Mouse (Mus musculus) naive thymus-derived CD4-positive, alpha-beta T cell, adult 2 months (primary cell): ENCODE data around the gene Lekr1.

Experiments
- DNase-seq: peaks from one replicate; pipeline ENCODE4 v3.0.0-alpha.2; 2011; ENCODE audit warnings: low read depth

Gene Lekr1

DNA sequence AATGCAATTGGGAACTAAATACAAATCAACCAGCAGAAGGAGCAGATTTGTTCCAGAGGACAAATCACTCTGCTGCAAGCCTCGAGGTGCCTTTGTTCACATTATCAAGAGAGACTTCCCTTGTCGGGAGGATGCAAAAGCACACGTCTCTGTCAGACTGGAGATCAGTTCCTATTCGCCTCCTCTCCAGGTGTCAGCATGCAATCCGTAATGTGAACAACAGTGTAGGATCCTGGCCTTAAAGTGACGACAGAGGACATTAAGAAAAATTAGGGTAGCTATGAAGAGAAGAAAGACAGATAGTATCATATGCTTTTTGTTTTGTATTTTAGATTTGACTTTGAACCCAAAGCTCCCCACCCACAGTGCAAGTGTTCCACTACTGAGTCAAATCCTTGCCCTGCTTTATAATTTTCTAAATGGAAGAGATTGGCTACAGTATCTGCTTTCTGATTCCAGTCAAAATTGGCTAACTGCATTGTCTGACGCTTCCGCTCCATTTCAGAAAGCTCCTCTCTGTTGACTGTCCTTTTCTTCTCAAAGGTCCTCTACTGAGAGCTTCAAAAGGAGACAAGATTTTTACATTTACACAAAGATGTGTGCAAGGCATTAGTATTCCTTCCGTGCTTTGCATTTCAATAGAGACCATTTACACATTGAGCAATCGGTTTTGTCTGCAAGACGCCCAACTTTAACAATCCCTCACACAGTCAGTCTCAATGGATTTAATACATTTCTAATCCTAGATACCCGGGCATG is 8.9 kb upstream of the Lekr1 start:
- DNase-seq, result no peak

DNA sequence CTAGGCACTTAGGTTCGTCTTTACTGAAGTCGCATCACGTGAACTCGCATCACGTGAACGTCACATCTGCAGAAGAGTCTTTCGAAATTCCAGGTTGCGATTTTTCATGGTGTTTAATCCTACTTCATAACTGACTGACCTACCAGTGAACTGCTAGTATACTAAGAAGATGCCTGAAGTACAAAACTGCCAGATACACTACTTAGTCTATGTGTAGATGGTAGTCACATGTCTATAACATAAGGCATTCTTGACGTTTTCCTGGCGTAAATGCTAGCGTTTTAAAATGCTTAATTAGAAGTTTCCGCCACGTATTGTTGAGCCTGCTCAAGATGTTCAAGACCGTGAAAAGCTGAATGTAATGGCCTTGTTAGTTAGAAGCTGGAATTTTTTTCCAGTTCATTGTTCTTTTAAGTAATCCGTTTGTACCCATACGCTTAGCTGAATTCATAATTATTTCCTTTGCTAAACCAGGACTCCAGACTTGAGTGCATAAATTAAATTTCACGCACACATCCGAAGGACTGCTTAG is 7.9 kb upstream of the Lekr1 start:
- peak; percentile 40 for DNase-seq

DNA sequence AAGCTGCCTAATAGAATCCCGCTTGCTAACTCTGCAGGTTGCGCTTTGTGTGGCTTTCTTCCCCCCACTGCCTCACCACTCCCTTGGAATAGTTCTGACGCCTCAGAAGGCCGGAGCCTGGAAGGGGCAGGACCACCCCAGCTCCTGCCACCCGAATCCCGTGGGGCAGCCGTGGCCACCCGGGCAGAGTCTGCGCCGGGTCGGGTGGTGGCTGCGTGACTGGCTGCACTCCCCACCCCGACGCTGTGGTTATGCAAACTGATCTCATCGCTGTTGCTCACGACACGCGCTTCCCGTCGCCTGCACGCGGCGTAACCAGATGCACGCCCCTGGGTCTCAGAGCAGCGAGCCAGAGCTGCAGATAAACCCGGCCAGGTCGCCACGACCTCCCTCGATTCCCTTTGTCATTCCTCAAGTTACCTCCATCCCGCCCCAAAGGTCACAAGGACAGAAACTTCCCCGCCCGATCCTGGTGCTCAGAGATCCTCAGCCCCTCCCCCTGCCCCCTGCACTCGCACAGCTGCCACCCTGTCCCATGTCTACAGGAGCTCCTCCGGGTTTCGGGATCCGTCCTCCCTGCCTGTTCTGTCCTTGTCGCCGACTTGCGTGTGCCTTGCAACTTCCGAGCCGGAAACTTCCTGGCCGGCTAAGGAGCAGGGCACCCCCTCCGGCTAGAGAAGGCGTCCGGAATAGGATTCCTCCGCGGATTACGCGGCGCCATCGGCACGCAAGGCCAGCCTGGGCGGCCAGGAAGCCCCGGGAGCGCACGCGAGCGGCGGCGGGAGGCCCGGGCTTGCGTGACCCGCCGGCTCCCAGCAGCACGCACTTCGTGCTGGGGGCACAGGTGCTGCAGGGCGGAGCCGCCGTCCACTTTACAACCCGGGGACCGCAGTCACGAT is 7.1 kb upstream of the Lekr1 start:
- peak; percentile 84 for DNase-seq

DNA sequence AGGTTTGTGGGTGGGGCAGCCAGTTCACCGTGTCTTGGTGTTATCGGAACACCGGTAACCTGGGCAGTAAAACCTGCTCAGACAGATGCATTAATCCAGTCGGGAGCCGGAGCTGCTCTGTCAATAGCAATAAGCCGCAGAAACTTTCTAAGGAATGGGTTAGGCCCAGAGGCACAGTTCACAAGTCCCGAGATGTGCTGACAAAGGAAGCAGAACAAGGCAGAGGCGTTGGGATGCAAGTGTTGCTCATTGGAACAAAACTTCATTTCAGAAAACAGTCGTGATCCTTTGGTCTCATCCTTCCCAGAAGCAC is 6.5 kb upstream of the Lekr1 start:
- no peak for DNase-seq

DNA sequence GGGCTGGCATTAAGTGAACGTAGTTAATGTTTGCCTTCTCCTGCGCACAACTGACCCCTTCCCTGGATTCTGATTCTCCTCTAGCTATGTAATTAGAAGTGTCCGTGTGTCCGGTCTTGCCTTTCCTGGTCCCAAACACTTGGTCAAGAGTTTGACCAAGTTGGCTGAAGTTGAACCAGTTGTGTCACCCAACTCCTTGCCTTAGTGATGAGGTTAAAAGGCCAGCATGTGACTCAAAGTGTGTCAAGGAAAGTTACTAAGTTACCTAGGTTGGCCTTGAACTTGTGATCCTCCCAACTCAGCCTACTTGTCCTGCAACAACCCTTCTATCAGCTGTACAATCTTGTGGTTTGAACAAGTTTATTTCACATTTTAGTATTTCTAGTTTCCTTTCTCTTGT is 5.7 kb upstream of the Lekr1 start:
- no peak for DNase-seq

DNA sequence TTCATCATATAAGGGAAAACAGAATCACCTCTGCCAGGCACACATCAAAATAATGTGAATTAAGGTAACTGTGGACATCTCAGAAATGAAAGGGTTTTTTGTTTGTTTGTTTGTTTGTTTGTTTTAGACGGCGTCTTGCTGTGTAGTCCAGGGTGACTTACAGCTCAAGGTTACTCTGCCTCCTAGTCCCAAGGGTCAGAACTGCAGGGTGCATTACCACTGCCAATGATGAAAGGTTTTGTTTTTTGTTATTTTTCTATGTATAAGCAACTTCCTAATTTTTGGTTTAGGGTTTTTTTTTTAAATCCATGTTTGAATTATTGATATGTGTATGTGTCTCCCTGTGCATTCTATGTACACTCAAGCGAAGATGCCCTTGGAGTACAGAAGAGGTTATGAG is 4.3 kb upstream of the Lekr1 start:
- DNase-seq, result no peak

DNA sequence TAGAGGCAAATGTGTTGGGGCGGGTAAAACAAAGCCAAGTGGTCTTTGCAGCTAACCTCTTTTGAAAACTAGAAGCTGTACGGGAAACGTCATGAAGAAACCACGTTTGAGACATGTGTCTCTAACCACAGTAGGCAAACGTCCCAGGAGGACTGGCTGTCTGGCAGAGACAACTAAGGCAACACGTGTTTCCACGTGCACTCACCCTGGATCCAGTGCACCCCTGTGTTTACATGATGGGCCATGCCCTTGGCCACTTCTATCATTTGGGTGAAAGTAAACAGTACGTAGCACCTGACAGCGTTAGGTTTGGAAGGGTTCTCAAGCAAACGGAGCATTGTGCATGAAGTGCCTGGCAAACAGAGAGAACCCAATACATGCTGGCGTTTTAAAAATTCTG is 2.9 kb upstream of the Lekr1 start:
- DNase-seq, result peak; percentile 26

DNA sequence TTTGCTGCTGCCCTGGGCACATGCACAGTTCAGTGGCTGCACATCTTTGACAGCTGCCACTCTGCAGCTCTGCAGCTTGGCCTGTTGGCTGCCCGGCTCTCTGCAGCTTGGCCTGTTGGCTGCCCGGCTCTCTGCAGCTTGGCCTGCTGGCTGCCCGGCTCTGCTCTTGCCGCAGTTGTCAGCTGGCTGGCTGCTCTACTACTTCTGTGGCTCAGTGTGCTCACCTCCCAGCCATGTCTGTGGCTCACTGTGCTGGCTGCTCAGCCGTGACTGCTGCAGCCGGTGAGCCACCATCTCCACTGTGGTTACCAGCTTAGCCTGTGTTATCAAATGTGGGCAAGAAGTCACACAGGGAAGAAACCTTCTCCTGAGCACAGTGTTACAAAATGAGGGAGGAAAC is 4.2 kb downstream of the Lekr1 start:
- no peak for DNase-seq

DNA sequence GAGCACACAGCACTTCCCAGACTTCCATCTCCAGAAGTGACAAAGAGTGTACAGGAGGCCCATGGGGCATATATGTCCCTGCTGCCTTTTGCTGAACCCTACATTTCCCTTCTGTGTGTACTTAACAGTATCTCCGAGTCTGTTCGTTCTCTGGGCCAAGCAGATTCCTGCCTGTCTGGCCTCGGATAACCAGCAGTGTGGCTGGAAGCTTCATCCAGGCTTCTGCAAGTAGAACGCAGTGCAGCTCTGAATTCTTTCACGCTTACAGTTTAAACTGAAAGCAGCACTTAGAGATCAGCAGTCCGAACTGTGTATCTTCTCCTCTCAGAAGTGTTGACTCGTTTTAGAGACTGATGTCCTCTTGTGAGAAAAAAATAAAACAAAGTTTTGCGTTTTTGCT is 7.7 kb downstream of the Lekr1 start:
- no peak for DNase-seq

DNA sequence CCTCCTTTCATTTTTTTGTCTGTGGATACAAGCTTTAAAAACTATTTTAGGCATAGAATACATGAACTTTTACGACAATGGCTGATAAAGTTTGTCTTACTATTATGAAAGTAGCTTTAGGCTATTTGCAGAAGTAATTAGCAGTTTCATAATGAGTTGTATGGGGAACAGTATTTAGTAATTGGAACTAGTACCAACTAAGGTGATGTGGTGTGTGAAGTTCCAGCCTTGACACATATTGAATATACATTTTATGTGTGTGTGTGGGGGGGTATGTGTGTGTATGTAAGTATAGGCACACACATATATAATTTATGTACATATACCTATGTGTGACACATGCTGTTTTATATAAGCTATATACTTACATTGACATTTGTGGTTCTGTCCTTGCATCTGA is 14.6 kb downstream of the Lekr1 start:
- no peak for DNase-seq

DNA sequence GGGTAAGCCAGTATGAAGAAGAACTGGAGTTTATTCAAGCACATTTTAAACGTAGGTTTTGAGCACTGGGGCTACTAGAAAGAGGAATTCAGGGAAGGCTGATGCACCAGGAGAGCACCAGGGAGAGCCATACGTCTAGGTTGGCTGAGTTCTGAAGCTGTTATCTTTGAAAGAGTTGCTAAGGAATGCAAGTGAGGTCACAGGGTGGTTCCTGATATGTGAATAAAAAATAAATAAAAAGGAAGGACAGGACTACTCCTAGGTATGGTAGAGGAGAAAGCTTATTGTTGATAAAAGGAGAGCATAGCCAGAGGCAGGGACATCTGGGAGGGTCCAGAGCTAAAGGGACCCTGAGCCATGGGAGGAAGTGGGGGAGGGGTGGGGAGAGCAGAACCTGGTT is 23.7 kb downstream of the Lekr1 start:
- no peak for DNase-seq

DNA sequence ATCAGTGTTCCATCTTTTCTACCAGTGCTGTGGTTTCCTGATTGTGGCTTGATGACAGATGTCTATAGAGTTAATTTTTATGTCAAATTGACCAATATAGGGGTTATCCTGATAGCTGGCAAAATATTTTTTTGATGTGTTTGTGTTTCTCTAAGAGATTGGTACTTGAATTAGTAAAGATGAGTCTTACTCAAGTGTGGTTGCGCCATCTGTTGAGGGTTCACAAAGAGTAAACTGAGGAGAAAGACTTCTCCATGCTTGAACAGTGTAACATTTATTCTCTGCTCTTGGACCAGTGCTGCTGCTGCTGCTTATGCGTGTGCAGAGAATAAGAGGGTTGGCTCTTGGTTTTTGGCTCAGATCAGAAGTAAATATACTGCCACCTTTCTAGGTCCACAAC is 24.8 kb downstream of the Lekr1 start:
- DNase-seq, result peak; percentile 4

DNA sequence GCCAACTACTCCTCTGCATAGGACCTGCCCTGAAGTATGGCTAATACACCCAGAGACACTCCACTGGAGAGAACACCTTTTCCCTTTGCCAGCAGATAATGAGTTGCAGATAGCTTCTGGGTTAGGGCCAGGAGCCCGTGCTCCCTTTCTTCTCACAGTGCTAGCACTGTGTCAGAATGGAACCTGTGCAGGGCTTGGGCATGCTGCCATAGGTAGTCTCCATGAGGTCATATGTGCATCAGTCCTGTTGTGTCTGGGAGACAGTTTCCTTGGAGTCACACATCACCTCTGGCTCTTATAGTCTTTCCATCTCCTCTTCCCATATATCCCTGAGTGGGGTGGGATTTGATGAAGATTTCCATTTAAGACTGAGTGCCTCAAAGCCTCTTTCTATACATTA is 33.7 kb downstream of the Lekr1 start:
- no peak for DNase-seq

DNA sequence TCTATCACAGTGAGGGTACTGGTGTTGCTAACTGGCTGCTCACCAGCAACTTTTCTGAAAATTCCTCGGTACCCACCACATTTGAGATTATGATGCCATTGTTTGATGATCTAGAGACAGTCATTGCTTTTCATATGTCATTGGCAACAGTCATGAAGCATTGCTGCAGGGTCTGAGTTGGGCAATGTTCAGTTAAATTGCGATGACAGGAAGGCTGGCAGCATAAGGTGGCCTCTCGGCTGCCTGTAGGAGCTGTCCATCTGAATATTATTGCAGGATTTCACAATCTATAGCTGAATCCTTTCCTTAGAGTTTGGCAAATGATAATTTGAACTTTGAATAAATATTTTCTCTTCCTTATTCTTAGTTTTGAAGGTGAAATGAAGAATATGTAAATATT is 48.3 kb downstream of the Lekr1 start:
- no peak for DNase-seq

DNA sequence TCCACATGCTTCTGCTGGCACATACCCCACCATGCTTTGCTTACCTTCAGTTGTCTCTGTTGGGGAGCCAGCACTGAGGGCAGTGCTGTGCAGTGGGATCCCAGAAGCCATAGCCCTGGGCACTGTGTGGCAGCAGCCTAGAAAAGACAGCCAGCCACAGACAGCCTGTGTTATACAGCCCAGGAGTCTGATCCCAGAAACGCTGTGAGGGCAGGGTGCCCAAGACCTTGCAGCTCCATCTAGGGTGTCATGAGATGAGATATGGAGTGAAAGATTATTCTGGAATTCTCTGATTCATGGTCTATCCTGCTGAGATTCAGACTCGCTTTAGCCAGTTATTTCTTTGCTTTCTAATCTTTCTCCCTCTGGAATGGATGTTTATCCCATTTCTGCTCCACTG is 51.4 kb downstream of the Lekr1 start:
- DNase-seq, result no peak

DNA sequence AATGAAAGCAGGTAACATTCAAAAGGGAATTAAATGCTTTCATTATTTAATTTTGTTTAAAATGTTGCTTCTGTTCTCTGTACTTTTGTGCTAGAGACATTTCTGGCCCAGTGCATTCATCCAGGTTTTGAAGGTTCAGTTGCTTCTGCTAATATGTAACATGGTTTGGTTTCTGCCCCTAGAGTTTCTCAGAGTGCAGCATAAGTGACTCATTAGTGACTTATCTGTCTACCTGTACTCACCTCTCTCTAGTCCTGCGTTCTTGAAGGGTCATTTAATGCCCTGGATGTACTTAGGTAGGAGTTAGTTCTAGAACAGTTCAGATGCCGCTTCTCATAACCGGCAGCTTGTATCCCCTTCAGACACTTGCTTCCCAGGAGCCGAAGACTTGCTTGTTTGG is 56.9 kb downstream of the Lekr1 start:
- DNase-seq, result no peak

DNA sequence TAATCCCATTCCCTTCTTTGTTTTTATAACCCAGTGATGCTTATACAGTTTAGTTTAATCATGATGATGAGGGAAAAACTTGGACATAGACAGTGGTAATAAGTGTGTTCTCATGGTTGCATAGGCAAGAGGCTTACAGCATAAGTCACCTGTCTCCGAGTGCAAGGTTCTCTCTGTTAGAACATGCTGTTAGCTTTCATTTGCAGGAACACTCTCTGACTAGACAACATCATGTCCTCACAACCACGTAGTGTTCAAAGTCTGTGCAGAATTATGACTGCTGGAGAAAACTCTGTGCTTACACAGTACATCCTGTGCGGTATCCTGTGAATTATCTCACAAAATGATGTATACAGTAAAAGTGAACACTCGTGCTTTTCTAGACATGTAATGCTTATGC is 57.6 kb downstream of the Lekr1 start:
- DNase-seq, result no peak

DNA sequence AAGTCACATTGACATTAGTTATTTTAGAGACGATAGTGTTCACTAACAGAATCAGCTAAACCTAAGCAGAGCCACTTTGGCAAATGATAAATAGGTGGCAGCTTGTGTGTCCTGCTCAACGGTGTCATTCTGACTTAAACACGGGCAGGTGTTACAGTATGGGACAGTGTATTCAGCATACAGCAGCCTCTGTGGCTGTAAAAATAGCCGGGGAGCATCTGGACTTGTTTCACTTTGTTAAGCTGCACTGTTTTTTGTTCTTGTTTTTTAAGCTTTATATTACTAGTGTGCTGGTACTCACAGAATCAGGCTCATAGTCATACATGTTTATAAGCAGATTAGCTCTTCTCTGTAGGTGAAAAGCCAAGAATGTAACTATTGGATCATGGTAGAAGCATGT is 71.8 kb downstream of the Lekr1 start:
- DNase-seq, result no peak

DNA sequence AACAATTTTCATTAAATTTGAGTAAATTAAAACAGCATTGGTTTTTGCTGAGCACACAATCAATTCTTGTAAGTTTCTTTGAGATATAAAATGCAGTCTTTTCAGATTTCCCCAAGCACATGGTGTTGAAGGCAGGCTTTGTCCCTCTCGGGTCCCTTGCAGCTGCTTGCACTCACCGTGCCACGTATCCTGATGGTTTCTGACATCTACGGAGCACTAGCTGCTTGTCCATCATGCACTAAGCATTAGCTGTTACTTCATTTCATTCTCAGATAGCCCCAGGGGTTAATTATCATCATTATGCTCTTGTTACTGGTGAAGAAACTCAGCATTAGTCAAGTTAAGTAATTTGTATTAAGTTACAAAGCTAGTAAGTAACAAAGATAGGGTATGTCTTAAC is 78.9 kb downstream of the Lekr1 start:
- no peak for DNase-seq

DNA sequence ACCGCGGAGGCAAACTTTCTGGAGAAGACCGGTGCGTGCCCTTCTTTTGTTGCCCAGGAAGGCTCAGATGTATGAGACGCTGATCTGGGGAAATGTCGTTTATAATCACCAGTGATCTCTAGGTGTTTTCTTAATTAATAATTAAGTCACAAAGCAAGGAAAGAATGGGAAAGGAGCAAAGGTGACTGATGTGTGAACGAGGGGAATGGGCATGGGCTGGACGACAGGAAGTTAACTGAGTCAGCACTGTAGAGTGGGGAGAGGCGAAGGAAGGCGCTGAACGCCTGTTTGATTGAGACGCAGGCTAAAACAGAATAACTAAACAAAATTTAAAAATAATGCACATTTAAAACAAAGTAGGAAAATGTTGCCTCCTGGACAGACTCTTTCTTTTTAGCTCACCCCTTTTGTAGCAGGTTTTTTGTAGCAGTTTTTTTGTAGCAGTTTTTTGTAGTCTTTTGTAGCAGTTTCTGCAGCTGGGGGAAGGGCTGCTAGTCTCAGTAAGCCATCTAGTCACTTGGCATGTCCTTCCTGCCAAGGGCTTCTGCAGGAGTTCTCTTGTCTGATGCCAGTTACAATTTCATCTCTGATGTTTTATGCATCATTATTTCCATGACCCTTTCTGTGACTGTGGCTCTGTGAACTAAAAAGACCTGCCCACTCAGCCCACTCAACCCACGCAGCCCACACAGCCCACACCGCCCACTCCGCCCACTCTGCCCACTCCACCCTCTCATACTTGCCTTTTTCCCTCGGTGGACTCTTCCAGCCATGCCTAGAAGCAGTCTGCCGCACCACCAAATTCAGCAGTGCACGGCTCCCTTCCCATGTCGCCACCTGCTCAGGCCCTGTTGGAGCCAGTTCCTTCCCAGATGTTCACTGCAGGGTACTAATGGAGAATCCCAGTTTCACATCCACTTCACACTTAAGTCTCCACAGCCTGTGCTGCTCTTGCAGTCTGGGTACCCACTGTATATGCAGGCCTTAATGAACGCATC is 98.8 kb downstream of the Lekr1 start:
- no peak for DNase-seq

DNA sequence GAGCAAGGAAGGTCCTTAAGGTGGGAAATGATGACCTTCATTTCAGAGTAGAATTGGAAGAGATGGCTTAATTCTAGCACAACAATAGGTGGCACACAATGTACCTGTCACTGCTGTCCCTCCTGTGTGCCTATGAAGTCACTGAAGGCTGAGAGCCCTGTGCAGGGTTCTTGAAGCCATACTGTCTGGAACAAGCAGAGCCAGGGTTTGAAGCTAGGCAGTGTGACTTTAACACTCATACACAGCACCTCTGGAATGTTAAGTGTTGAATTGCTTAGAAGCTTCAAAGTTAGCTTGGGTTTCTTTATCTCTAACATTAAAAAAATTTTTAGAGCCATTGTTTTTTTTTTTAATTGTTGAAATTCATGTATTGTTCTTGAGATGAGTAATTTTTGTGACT is 100.4 kb downstream of the Lekr1 start:
- DNase-seq, result no peak

DNA sequence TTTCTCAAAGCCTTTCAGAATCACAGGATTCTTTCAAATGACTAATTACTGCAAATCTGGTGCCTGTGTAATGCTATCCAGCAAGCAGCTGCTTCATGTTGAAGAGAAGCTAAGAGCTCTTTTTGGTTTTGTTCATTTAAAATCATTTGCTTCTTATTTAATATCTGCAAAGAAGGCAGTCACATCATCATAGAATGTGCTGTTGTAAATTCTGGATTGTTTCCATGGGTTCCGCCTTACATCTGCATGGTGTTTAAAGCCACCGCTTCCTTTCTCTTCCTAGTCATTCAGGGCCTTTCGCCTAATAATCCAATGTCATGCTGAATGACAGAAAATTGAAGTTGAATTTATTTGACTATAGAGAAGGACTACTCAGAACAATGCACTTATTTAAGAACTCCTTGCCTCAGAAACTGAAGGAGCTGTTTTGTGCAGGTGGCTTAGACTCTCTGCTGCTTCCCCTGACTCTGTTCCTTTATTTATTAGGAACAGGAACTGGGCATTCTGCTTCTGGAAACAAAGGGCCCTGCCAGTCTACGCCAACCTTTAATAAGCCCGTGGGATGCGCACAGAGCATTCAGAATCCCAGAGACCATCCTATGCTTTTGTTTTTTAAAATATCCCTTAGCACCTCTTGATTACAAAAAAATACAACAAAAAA is 101.3 kb downstream of the Lekr1 start:
- no peak for DNase-seq
